Mouse (Mus musculus) neural tube, embryonic 12.5 days (tissue): ENCODE measurements around the gene Chmp2a. TPM values are rescaled to one million over a fixed set of nuclear protein-coding genes. Genes with fewer than 3 reads are reported as not detected.

Experiments used
- ATAC-seq: fragments of 200-750 bp; cut with Nextera tagmentation; 2 replicates; pipeline ENCODE4 v1.8.0; 2017; ENCODE audit warnings: low read depth, mild to moderate bottlenecking, moderate TSS enrichment, moderate library complexity; ENCODE audit not compliant: low FRiP score
- H3K27ac ChIP-seq: fragments of 300-500 bp; sonication (generic); 2 replicates; pipeline ENCODE4 v1.5.1; 2016
- H3K27me3 ChIP-seq: fragments of 300-500 bp; sonication (generic); replicated peaks from 2 replicates; pipeline ENCODE4 v1.6.1; 2016; ENCODE audit warnings: mild to moderate bottlenecking
- H3K36me3 ChIP-seq: fragments of 300-500 bp; sonication (generic); 2 replicates; pipeline ENCODE4 v1.6.1; 2016; ENCODE audit warnings: mild to moderate bottlenecking
- H3K4me1 ChIP-seq: fragments of 300-500 bp; sonication (generic); 2 replicates; pipeline ENCODE4 v1.6.1; 2016
- H3K4me2 ChIP-seq: fragments of 300-500 bp; sonication (generic); replicated peaks from 2 replicates; pipeline ENCODE4 v1.6.1; 2016; ENCODE audit warnings: mild to moderate bottlenecking
- H3K4me3 ChIP-seq: fragments of 300-500 bp; sonication (generic); 2 replicates; pipeline ENCODE4 v1.5.1; 2016
- H3K9ac ChIP-seq: fragments of 300-500 bp; sonication (generic); 2 replicates; pipeline ENCODE4 v1.6.1; 2016; ENCODE audit warnings: mild to moderate bottlenecking
- H3K9me3 ChIP-seq: fragments of 300-500 bp; sonication (generic); 2 replicates; pipeline ENCODE4 v1.6.1; 2016; ENCODE audit warnings: mild to moderate bottlenecking
- WGBS: fragments of 180-500 bp; shearing (Covaris S2); methylation state at CpG from one replicate; pipeline ENCODE4 v1.1.7; 2016; 5-methylcytosine and 5-hydroxymethylcytosine counted together
- polyA plus RNA-seq: library from polyadenylated mRNA; unstranded; fragments of >200 nt; fragmentation: Nextera tagmentation; extraction: Ambion mirVana; gene quantifications from 2 replicates; pipeline ENCODE4 v1.2.1, GENCODE M21; 2016

The Chmp2a gene
- polyA plus RNA-seq, 1 experiment from 2014 or later: 151 TPM

GRCm38 (mm10) chr7:13043445-13044253 is 9.0 kb upstream of the Chmp2a start:
- 5% methylated on average over 88 of the region's 88 CpGs for WGBS
- Histone ChIP-seq H3K4me3 (peak overlapping the region; percentile 33), H3K4me1 (peaks cover 21% of the 10 kb centered on the region), H3K27ac (no peak overlapping the region), H3K4me2 (peak overlapping the region; percentile 77), H3K27me3 (peaks cover 46% of the 10 kb centered on the region), H3K36me3 (no peaks in the 10 kb centered on the region), H3K9ac (peak overlapping the region; percentile 59), H3K9me3 (no peaks in the 10 kb centered on the region)
- ATAC-seq: peak; percentile 45

- Histone ChIP-seq H3K9ac (peak overlapping the region; percentile 59), H3K4me2 (peak overlapping the region; percentile 77), H3K4me3 (no peak overlapping the region), H3K27ac (no peak overlapping the region), H3K27me3 (peaks cover 46% of the 10 kb centered on the region), H3K4me1 (peaks cover 22% of the 10 kb centered on the region), H3K36me3 (no peaks in the 10 kb centered on the region), H3K9me3 (no peaks in the 10 kb centered on the region)
- 43% methylated on average over 16 of the region's 16 CpGs for WGBS
- no peak for ATAC-seq
Measured at GRCm38 (mm10) chr7:13043120-13043444, 8.5 kb upstream of the Chmp2a start.

GRCm38 (mm10) chr7:13042511-13042910 is 7.9 kb upstream of the Chmp2a start:
- 74% methylated on average over 6 of the region's 6 CpGs for WGBS
- no peak overlapping the region for H3K9ac ChIP-seq
- no peak overlapping the region for H3K4me2 ChIP-seq
- peaks cover 22% of the 10 kb centered on the region for H3K4me1 ChIP-seq
- no peak overlapping the region for H3K4me3 ChIP-seq
- H3K27ac ChIP-seq: no peak overlapping the region
- H3K27me3 ChIP-seq: peaks cover 46% of the 10 kb centered on the region
- no peak for ATAC-seq
- no peaks in the 10 kb centered on the region for H3K36me3 ChIP-seq
- H3K9me3 ChIP-seq: no peaks in the 10 kb centered on the region

GRCm38 (mm10) chr7:13041256-13041655 is 6.6 kb upstream of the Chmp2a start:
- WGBS: 67% methylated on average over 1 of the region's 1 CpGs
- peaks cover 46% of the 10 kb centered on the region for H3K27me3 ChIP-seq
- ATAC-seq: no peak

GRCm38 (mm10) chr7:13039181-13039580 is 4.6 kb upstream of the Chmp2a start:
- H3K4me1 ChIP-seq: peaks cover 34% of the 10 kb centered on the region
- no peaks in the 10 kb centered on the region for H3K9me3 ChIP-seq
- H3K4me3 ChIP-seq: no peak overlapping the region
- WGBS: 94% methylated on average over 1 of the region's 1 CpGs
- peak overlapping the region; percentile 88 for H3K4me2 ChIP-seq
- H3K27ac ChIP-seq: no peak overlapping the region
- peak overlapping the region; percentile 93 for H3K9ac ChIP-seq
- ATAC-seq: no peak
- peaks cover 31% of the 10 kb centered on the region for H3K27me3 ChIP-seq
- H3K36me3 ChIP-seq: peaks cover 16% of the 10 kb centered on the region

More at GRCm38 (mm10) chr7:13041256-13041655, 6.6 kb upstream of the Chmp2a start:
- Histone ChIP-seq H3K4me1 (peaks cover 30% of the 10 kb centered on the region), H3K4me2 (no peak overlapping the region), H3K9ac (no peak overlapping the region), H3K4me3 (no peak overlapping the region), H3K27ac (no peak overlapping the region), H3K9me3 (no peaks in the 10 kb centered on the region), H3K36me3 (peaks cover 2% of the 10 kb centered on the region)

GRCm38 (mm10) chr7:13038621-13039169 is 4.1 kb upstream of the Chmp2a start:
- peak overlapping the region; percentile 93 for H3K9ac ChIP-seq
- peaks cover 16% of the 10 kb centered on the region for H3K36me3 ChIP-seq
- H3K27me3 ChIP-seq: peaks cover 26% of the 10 kb centered on the region
- no peak for ATAC-seq
- H3K4me1 ChIP-seq: peaks cover 34% of the 10 kb centered on the region
- H3K27ac ChIP-seq: peak overlapping the region; percentile 99; the same call in 1 of the 2 replicates
- WGBS: 24% methylated on average over 15 of the region's 15 CpGs
- H3K9me3 ChIP-seq: no peaks in the 10 kb centered on the region
- H3K4me2 ChIP-seq: peak overlapping the region; percentile 88
- peak overlapping the region; percentile 78 for H3K4me3 ChIP-seq

- Histone ChIP-seq H3K27ac (peak within 1 kb of the TSS; percentile 99), H3K9me3 (no peaks in the 10 kb centered on the region), H3K9ac (peak within 1 kb of the TSS; percentile 93), H3K4me2 (peak within 1 kb of the TSS; percentile 88), H3K36me3 (peaks cover 16% of the 10 kb centered on the region), H3K27me3 (peaks cover 19% of the 10 kb centered on the region), H3K4me1 (peaks cover 34% of the 10 kb centered on the region), H3K4me3 (peak within 1 kb of the TSS; percentile 78)
- under 1% methylated on average over 62 of the region's 65 CpGs for WGBS
- ATAC-seq: peak; percentile 92
Measured at GRCm38 (mm10) chr7:13037901-13038555, 3.4 kb upstream of the Chmp2a start, which contains the start of gene Ube2m. Gene Ube2m (minus strand): TSS chr7:13038275.

GRCm38 (mm10) chr7:13037366-13037765 is 2.8 kb upstream of the Chmp2a start:
- H3K4me1 ChIP-seq: peaks cover 36% of the 10 kb centered on the region
- H3K4me2 ChIP-seq: peak overlapping the region; percentile 88
- ATAC-seq: no peak
- peak overlapping the region; percentile 99; the same call in 1 of the 2 replicates for H3K27ac ChIP-seq
- H3K9me3 ChIP-seq: no peaks in the 10 kb centered on the region
- peak overlapping the region; percentile 78 for H3K4me3 ChIP-seq
- WGBS: under 1% methylated on average over 25 of the region's 33 CpGs
- H3K27me3 ChIP-seq: peaks cover 13% of the 10 kb centered on the region
- peak overlapping the region; percentile 93 for H3K9ac ChIP-seq
- H3K36me3 ChIP-seq: peaks cover 23% of the 10 kb centered on the region

GRCm38 (mm10) chr7:13036806-13037205 is 2.2 kb upstream of the Chmp2a start:
- ATAC-seq: no peak
- H3K27ac ChIP-seq: no peak overlapping the region
- peaks cover 28% of the 10 kb centered on the region for H3K36me3 ChIP-seq
- peaks cover 40% of the 10 kb centered on the region for H3K4me1 ChIP-seq
- WGBS: 50% methylated on average over 4 of the region's 4 CpGs
- peaks cover 7% of the 10 kb centered on the region for H3K27me3 ChIP-seq
- no peaks in the 10 kb centered on the region for H3K9me3 ChIP-seq
- H3K4me3 ChIP-seq: peak overlapping the region; percentile 78
- peak overlapping the region; percentile 93 for H3K9ac ChIP-seq
- H3K4me2 ChIP-seq: peak overlapping the region; percentile 88

GRCm38 (mm10) chr7:13035211-13035855 is 726 bp upstream of the Chmp2a start:
- Histone ChIP-seq H3K9ac (peak overlapping the region; percentile 29; the same call in 1 of the 2 replicates), H3K4me2 (peak overlapping the region; percentile 91), H3K4me1 (peaks cover 40% of the 10 kb centered on the region)

GRCm38 (mm10) chr7:13033451-13034147 is 1.0 kb downstream of the Chmp2a start:
- Histone ChIP-seq H3K27ac (peak overlapping the region; percentile 74; the same call in 1 of the 2 replicates), H3K4me2 (peak overlapping the region; percentile 91), H3K9ac (peak overlapping the region; percentile 79), H3K4me1 (peaks cover 35% of the 10 kb centered on the region), H3K36me3 (peaks cover 59% of the 10 kb centered on the region), H3K9me3 (no peaks in the 10 kb centered on the region), H3K4me3 (peak overlapping the region; percentile 58), H3K27me3 (no peaks in the 10 kb centered on the region)
- no peak for ATAC-seq
- 54% methylated on average over 13 of the region's 13 CpGs for WGBS

More at GRCm38 (mm10) chr7:13035211-13035855, 726 bp upstream of the Chmp2a start:
- Histone ChIP-seq H3K27me3 (no peaks in the 10 kb centered on the region), H3K4me3 (peak overlapping the region; percentile 58; the same call in 1 of the 2 replicates), H3K36me3 (peaks cover 41% of the 10 kb centered on the region), H3K9me3 (no peaks in the 10 kb centered on the region), H3K27ac (peak overlapping the region; percentile 74; the same call in 1 of the 2 replicates)
- no peak; the same call in 1 of the 2 replicates for ATAC-seq
- 83% methylated on average over 17 of the region's 17 CpGs for WGBS
